Mouse (Mus musculus): Measurements from ENCODE around the gene Arl3.

DNA sequence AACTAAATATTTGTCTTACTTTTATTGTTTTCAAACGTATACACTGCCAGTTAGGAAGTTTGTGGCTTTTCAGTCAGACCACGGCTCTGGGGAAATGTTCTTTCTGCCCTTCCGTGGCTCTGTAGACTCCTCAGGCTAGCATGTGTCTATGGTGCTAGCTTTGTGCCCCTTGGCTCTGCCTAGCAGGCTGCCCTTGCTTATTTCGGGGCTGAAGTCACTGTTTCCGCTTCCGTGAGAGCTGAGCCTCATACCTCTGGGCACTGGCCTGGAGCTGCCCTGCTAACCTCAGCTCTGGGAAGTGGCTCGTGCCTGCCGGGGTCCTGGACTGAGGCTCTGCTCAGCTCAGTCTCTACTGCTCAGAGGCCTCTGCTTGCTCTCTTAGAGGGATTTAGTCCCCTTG lies 77.9 kb downstream of the Arl3 start:
- TF ChIP-seq MYOG (IDR thresholded peaks at IDR 0.05; ENCODE audit: control insufficient read depth in 1 of 3, insufficient read depth in 1 of 3, insufficient read length in 2 of 3, low read depth in 2 of 3) (no peak), E2F4 (IDR thresholded peaks at IDR 0.05; ENCODE audit: insufficient read depth) (no peak), POLR2A (IDR thresholded peaks at IDR 0.05; ENCODE audit: insufficient read length, low read depth) (no peak), TCF12 (IDR thresholded peaks at IDR 0.05; ENCODE audit: insufficient read depth, poor library complexity, severe bottlenecking) (no peak), MAX (IDR thresholded peaks at IDR 0.05; ENCODE audit: low read depth) (no peak), REST (IDR thresholded peaks at IDR 0.05; ENCODE audit: insufficient read depth, insufficient read length) (no peak), SRF (IDR thresholded peaks at IDR 0.05; ENCODE audit: control insufficient read depth, insufficient read length, low read depth) (no peak), POLR2AphosphoS2 (IDR thresholded peaks at IDR 0.05; ENCODE audit: insufficient read length, low read depth) (no peak), CEBPB (IDR thresholded peaks at IDR 0.05; ENCODE audit: insufficient read depth, poor library complexity, severe bottlenecking) (no peak), USF1 (IDR thresholded peaks at IDR 0.05; ENCODE audit: low read depth) (no peak)

All from myocyte (in vitro differentiated cells).